Mouse (Mus musculus): ENCODE measurements around the gene Zfp956. TPM values are rescaled to one million over a fixed set of nuclear protein-coding genes. Genes with fewer than 3 reads are reported as not detected.
"Not testable (repeated sequence)": the region's sequence is repeated elsewhere in the genome, so short reads cannot be mapped to it uniquely, and the experiment has no call there.

Zfp956 gene
- polyA plus RNA-seq, 1 experiment from 2014 or later = 19.3 TPM

DNA sequence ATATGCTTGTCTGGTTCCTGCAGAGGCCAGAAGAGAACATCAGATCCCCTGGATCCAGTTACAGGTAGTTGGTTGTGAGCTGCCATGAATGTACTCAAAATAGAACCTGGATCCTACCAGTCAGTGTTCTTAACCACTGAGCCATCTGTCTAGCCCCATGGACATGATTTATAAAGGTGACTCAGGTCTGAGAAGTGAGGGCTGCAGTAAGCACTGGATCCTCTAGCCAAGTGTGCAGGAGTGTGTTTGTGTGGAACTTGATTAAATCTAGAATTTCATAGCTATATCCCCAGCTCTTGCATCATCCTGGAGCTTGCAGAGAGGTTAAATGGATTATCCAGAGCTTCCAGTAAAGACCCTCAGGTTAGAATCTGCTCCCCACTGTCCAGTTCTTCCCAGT, 4.6 kb downstream of the Zfp956 start:
- Histone ChIP-seq H3K27ac (no peak overlapping the region), H3K4me2 (replicated peaks) (no peak overlapping the region), H3K36me3 (replicated peaks; ENCODE audit: control insufficient read depth, insufficient read depth) (peaks cover 63% of the 10 kb centered on the region), H3K27me3 (ENCODE audit: control insufficient read depth, insufficient read depth, low read length) (no peaks in the 10 kb centered on the region), H3K4me1 (replicated peaks; ENCODE audit: control insufficient read depth, insufficient read depth, low read length) (peaks cover 12% of the 10 kb centered on the region), H3K4me3 (replicated peaks; ENCODE audit: low read length) (no peak overlapping the region), H3K9ac (no peak overlapping the region), H3K9me3 (ENCODE audit: control insufficient read depth, low read length) (no peaks in the 10 kb centered on the region)
- DNase-seq (ENCODE audit: low spot score) = no peak
- ATAC-seq (ENCODE audit: low FRiP score) = no peak

DNA sequence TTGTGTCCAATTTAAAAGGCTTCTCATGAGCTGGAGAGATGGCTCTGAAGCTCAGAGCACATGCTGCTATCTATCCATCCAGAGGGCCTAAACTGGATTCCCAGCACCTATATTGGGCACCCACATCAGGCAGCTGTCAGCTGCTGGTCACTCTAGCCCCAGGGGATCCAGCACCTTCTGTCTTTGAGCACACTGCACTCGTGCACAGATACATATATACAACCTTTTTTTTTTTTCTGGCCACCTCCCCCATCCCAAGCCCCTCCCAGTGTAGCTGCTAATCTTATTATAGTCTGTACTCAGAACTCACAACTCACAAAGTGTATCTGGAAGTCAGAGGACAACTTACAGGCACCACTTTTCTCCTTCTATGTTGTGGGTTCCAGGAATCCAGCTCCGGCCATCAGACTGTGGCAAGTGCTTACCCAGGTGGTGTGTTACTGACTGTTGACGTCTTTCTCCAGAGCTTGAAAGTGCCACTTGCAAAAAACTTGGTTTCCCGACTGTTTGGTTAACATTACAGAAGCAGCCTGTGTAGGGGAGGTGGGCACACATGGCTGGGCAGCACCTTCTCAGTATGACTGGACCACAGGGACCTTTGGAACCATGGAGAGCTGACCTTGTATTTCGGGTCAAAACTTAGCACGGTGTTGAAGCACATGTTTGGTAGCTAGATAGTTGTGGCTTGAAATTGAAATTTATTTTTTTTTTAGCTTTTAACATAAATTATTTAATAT, 7.7 kb downstream of the Zfp956 start:
- no peak overlapping the region for H3K4me2 ChIP-seq (replicated peaks)
- WGBS = 89% methylated on average over 6 of the region's 6 CpGs
- H3K27me3 ChIP-seq (ENCODE audit: control insufficient read depth, insufficient read depth, low read length) = no peaks in the 10 kb centered on the region
- peaks cover 94% of the 10 kb centered on the region for H3K36me3 ChIP-seq (replicated peaks; ENCODE audit: control insufficient read depth, insufficient read depth)
- H3K4me1 ChIP-seq (replicated peaks; ENCODE audit: control insufficient read depth, insufficient read depth, low read length) = no peaks in the 10 kb centered on the region
- no peak overlapping the region for H3K27ac ChIP-seq
- H3K9ac ChIP-seq = no peak overlapping the region
- DNase-seq (ENCODE audit: low spot score) (no peak), ATAC-seq (ENCODE audit: low FRiP score) (no peak)
- no peaks in the 10 kb centered on the region for H3K9me3 ChIP-seq (ENCODE audit: control insufficient read depth, low read length)
- no peak overlapping the region for H3K4me3 ChIP-seq (replicated peaks; ENCODE audit: low read length)

- Histone ChIP-seq H3K9me3 (ENCODE audit: control insufficient read depth, low read length) (no peaks in the 10 kb centered on the region), H3K9ac (no peak overlapping the region), H3K27ac (no peak overlapping the region), H3K36me3 (replicated peaks; ENCODE audit: control insufficient read depth, insufficient read depth) (peaks cover 77% of the 10 kb centered on the region), H3K4me3 (replicated peaks; ENCODE audit: low read length) (no peak overlapping the region), H3K4me2 (replicated peaks) (no peak overlapping the region), H3K4me1 (replicated peaks; ENCODE audit: control insufficient read depth, insufficient read depth, low read length) (no peaks in the 10 kb centered on the region), H3K27me3 (ENCODE audit: control insufficient read depth, insufficient read depth, low read length) (no peaks in the 10 kb centered on the region)
- no peak for DNase-seq (ENCODE audit: low spot score)
- 89% methylated on average over 7 of the region's 7 CpGs for WGBS
- ATAC-seq (ENCODE audit: low FRiP score) = no peak
Measured at GRCm38 (mm10) chr6:47963051-47963450, 9.9 kb downstream of the Zfp956 start.

DNA sequence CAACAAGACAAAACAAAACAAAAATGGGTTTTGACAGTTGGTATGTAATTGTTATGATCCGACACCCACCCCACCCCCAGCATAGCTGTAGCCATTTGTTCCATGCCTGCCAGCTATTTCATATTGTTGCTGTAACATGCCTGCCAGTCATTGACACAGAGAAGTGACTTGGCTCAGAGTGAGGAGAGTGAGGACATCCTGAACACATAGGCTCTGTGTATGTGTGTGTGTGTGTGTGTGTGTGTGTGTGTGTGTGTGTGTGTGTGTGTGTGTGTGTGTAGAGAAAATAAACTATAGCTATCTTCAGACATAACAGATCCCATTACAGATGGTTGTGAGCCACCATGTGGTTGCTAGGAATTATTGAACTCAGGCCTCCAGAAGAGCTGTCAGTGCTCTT, 15.0 kb downstream of the Zfp956 start:
- peaks cover 27% of the 10 kb centered on the region for H3K36me3 ChIP-seq (replicated peaks; ENCODE audit: control insufficient read depth, insufficient read depth)
- ATAC-seq (ENCODE audit: low FRiP score) = not testable (repeated sequence)

DNA sequence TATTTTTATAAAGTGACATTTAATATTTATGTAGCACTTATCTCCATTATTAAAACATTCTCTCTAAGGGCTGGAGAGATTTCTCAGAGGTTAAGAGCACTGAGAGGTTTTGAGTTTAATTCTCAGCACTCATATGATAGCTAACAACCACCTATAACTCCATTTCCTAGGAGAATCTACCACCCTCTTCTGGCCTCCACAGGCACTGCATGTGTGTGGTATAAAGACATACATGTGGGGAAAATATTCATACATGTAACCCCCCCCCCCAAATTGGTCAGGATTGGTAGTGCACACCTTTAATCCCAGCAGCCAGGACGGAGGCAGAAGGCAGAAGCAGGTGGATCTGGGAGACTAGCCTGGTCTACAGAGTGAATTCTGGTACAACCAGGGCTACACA, 21.4 kb downstream of the Zfp956 start:
- Histone ChIP-seq H3K4me3 (replicated peaks; ENCODE audit: low read length) (no peak overlapping the region), H3K4me2 (replicated peaks) (no peak overlapping the region), H3K27ac (no peak overlapping the region), H3K9me3 (ENCODE audit: control insufficient read depth, low read length) (no peaks in the 10 kb centered on the region), H3K9ac (no peak overlapping the region), H3K36me3 (replicated peaks; ENCODE audit: control insufficient read depth, insufficient read depth) (no peaks in the 10 kb centered on the region), H3K4me1 (replicated peaks; ENCODE audit: control insufficient read depth, insufficient read depth, low read length) (no peaks in the 10 kb centered on the region), H3K27me3 (ENCODE audit: control insufficient read depth, insufficient read depth, low read length) (no peaks in the 10 kb centered on the region)
- 88% methylated on average over 1 of the region's 1 CpGs for WGBS
- no peak for DNase-seq (ENCODE audit: low spot score)
- ATAC-seq (ENCODE audit: low FRiP score) = no peak

More for the DNA sequence above, 15.0 kb downstream of the Zfp956 start:
- not testable (repeated sequence) for H3K9ac ChIP-seq; H3K9me3 ChIP-seq (ENCODE audit: control insufficient read depth, low read length); DNase-seq (ENCODE audit: low spot score); H3K4me3 ChIP-seq (replicated peaks; ENCODE audit: low read length); H3K4me1 ChIP-seq (replicated peaks; ENCODE audit: control insufficient read depth, insufficient read depth, low read length); H3K27me3 ChIP-seq (ENCODE audit: control insufficient read depth, insufficient read depth, low read length); H3K4me2 ChIP-seq (replicated peaks); H3K27ac ChIP-seq
- WGBS = 78% methylated on average over 1 of the region's 1 CpGs

DNA sequence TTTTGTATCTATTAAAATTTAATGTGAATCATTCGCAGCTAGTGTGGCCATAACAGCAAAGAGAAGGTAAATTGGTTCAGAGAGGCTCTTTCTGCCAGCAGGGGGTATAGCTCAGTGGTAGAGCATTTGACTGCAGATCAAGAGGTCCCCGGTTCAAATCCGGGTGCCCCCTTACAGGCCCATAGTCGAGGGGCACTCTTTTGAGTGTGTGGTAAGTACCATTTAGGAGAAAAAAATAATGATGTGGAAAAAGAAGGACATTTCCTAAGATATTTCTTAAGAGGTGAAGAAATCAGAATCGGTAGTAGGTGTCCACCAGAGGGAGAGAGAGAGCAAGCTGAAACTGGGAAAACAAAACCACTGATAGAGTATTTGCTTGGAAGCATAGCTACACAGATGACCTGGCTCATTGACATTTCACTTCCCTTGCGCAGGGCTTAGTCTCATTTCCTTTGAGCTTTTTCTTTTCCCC, 25.7 kb downstream of the Zfp956 start:
- DNase-seq (ENCODE audit: low spot score) = peak; percentile 40
- 19% methylated on average over 6 of the region's 6 CpGs for WGBS
- H3K36me3 ChIP-seq (replicated peaks; ENCODE audit: control insufficient read depth, insufficient read depth) = no peaks in the 10 kb centered on the region
- peak; percentile 65; the same call in 1 of the 2 replicates for ATAC-seq (ENCODE audit: low FRiP score)
- H3K27me3 ChIP-seq (ENCODE audit: control insufficient read depth, insufficient read depth, low read length) = no peaks in the 10 kb centered on the region
- no peak overlapping the region for H3K27ac ChIP-seq
- no peak overlapping the region for H3K4me3 ChIP-seq (replicated peaks; ENCODE audit: low read length)
- no peak overlapping the region for H3K9ac ChIP-seq
- no peaks in the 10 kb centered on the region for H3K9me3 ChIP-seq (ENCODE audit: control insufficient read depth, low read length)
- no peaks in the 10 kb centered on the region for H3K4me1 ChIP-seq (replicated peaks; ENCODE audit: control insufficient read depth, insufficient read depth, low read length)
- no peak overlapping the region for H3K4me2 ChIP-seq (replicated peaks)

- Histone ChIP-seq H3K27ac (no peak overlapping the region), H3K4me1 (replicated peaks; ENCODE audit: control insufficient read depth, insufficient read depth, low read length) (no peaks in the 10 kb centered on the region), H3K9me3 (ENCODE audit: control insufficient read depth, low read length) (no peaks in the 10 kb centered on the region), H3K36me3 (replicated peaks; ENCODE audit: control insufficient read depth, insufficient read depth) (no peaks in the 10 kb centered on the region), H3K4me2 (replicated peaks) (no peak overlapping the region), H3K9ac (no peak overlapping the region), H3K4me3 (replicated peaks; ENCODE audit: low read length) (no peak overlapping the region), H3K27me3 (ENCODE audit: control insufficient read depth, insufficient read depth, low read length) (no peaks in the 10 kb centered on the region)
- 15% methylated on average over 2 of the region's 2 CpGs for WGBS
- DNase-seq (ENCODE audit: low spot score) (no peak), ATAC-seq (ENCODE audit: low FRiP score) (no peak)
Measured at GRCm38 (mm10) chr6:47983936-47984335, 30.7 kb downstream of the Zfp956 start.

GRCm38 (mm10) chr6:47995661-47996060, 42.5 kb downstream of the Zfp956 start:
- H3K9me3 ChIP-seq (ENCODE audit: control insufficient read depth, low read length) = no peaks in the 10 kb centered on the region
- H3K4me1 ChIP-seq (replicated peaks; ENCODE audit: control insufficient read depth, insufficient read depth, low read length) = no peaks in the 10 kb centered on the region
- no peaks in the 10 kb centered on the region for H3K27me3 ChIP-seq (ENCODE audit: control insufficient read depth, insufficient read depth, low read length)
- no peak overlapping the region for H3K4me2 ChIP-seq (replicated peaks)
- WGBS = 93% methylated on average over 9 of the region's 9 CpGs
- no peak overlapping the region for H3K4me3 ChIP-seq (replicated peaks; ENCODE audit: low read length)
- ATAC-seq (ENCODE audit: low FRiP score) (no peak), DNase-seq (ENCODE audit: low spot score) (no peak)
- no peak overlapping the region for H3K27ac ChIP-seq
- H3K9ac ChIP-seq = no peak overlapping the region
- H3K36me3 ChIP-seq (replicated peaks; ENCODE audit: control insufficient read depth, insufficient read depth) = no peaks in the 10 kb centered on the region

DNA sequence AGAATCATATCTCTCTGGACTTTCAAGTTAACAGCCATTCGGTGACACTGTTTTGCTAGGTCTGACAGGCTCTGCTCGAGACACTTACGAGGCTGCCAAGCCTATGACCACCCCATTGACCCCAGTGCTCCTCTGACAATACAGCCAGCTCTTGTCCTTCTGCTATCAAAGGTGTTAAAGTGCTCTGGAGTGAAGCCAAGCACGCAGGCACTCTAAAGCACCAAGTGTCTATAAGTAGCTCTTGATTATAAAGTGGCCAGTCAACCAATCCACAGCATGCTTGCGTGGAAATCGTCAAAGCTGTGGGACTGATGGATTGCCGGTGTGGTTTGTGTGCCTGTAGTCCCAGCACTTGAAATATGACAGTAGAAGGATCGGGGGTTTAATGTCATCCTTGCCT, 57.5 kb downstream of the Zfp956 start:
- WGBS = 52% methylated on average over 8 of the region's 8 CpGs

More for the DNA sequence above, 57.5 kb downstream of the Zfp956 start:
- ATAC-seq (ENCODE audit: low FRiP score) (no peak), DNase-seq (ENCODE audit: low spot score) (no peak)
- no peak overlapping the region for H3K4me3 ChIP-seq (replicated peaks; ENCODE audit: low read length)
- no peak overlapping the region for H3K4me2 ChIP-seq (replicated peaks)
- 0 out of 2 replicates have a peak, but pooled peaks cover under 1% of the 10 kb centered on the region for H3K4me1 ChIP-seq (replicated peaks; ENCODE audit: control insufficient read depth, insufficient read depth, low read length)
- H3K9me3 ChIP-seq (ENCODE audit: control insufficient read depth, low read length) = no peaks in the 10 kb centered on the region
- H3K9ac ChIP-seq = no peak overlapping the region
- no peaks in the 10 kb centered on the region for H3K36me3 ChIP-seq (replicated peaks; ENCODE audit: control insufficient read depth, insufficient read depth)
- no peaks in the 10 kb centered on the region for H3K27me3 ChIP-seq (ENCODE audit: control insufficient read depth, insufficient read depth, low read length)
- H3K27ac ChIP-seq = no peak overlapping the region

Data from hindbrain, embryonic 14.5 days (tissue).